Mouse (Mus musculus) activated CD4-positive, CD25-positive, alpha-beta regulatory T cell, adult 4 months (primary cell): ENCODE results near the gene Asic2. TPM values are rescaled to one million over a fixed set of nuclear protein-coding genes. Genes with fewer than 3 reads are reported as not detected.

Experiments used
- ATAC-seq: one replicate; pipeline ENCODE4 v1.8.0; 2017
- polyA plus RNA-seq, 2 experiments: library from polyadenylated mRNA; unstranded; fragments of 100-300 nt; shearing (Covaris generic); gene quantifications; one replicate each; pipeline ENCODE4 v1.2.1; 2017

Asic2 gene
- polyA plus RNA-seq, 2 experiments from 2014 or later = not detected

DNA sequence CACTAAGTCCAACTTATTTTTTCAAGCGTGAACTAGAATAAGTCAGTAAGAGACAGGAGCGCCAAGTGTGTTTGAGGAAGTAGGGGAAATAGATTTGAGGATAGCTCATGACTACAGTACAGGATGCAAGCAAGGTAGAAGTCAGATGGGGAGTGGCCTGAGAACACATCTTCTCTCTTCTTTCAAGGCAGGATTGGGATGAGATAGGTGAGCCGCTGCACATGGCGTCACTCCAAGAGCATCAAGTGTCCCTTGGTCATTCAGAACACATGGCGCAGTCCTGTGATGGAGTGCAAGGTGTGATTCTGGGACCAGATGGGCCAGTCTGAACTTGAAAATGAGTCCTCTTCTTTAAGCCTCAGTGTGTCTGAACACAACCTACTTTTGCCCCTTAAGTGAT lies 366.5 kb downstream of the Asic2 start:
- no peak for ATAC-seq

- ATAC-seq = no peak
Observed at GRCm38 (mm10) chr11:81597601-81598000, 370.7 kb downstream of the Asic2 start.

DNA sequence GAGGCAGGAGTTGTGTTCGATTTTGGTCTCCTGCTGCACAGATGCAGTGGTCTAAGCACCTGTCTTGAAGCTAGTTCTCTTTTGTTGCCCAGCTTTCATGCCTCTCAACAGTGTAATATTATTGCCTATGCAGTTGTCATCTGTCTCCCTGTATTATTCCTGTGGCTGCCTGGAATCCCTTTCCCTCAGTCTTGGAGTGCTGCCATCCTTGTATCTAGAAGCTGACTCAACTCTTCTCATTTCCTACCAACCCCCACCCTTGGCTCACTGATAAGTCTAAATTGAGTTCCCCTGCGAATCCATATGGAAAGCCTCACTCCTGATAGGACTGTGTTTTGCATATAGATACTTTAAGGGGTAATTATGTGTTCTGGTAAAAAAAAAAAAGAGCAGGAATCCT lies 373.0 kb downstream of the Asic2 start:
- ATAC-seq = no peak

DNA sequence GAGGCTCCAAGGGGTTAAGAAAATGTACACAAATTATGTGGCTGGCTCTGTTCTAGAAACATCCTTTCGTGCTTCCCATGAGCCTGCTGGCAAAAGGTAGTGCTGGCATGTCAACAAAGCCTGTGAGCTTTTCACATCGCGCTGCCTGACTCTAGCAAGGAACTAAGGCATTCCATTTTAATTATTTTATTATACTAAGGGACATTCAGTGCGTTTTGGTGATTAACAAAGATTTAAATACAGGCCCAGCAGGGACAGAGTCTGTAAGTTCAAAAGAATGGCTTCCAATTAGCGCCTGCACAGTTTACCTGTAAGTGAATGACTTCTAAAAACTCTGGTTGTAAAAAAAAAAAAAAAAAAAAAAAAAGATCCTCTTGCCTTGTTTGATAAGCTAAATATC lies 375.5 kb downstream of the Asic2 start:
- ATAC-seq = no peak

DNA sequence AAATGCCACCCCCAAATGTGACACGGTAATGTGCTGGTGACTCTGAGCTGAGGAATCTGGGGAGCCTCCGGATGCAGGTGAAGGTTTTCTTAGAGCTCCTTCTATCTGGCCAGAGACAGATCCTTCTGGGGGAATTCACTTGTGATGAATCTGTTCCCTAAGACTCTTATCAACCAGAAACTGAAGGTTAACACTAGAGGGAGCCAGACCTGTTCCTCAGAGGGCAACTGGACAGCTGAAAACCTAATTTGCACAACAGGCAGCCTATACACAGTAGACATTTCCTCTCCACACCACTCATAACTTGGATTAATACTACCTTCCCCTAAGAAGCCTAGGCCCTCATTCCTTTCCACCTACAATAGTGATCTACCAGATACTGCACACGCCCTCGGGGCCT lies 377.3 kb downstream of the Asic2 start:
- ATAC-seq = no peak

- no peak for ATAC-seq
Observed at GRCm38 (mm10) chr11:81588630-81589029, 379.6 kb downstream of the Asic2 start.

GRCm38 (mm10) chr11:81587942-81588341 lies 380.3 kb downstream of the Asic2 start:
- ATAC-seq = no peak

GRCm38 (mm10) chr11:81587114-81587513 lies 381.1 kb downstream of the Asic2 start:
- ATAC-seq = no peak

- ATAC-seq = no peak
Observed at GRCm38 (mm10) chr11:81584506-81584905, 383.8 kb downstream of the Asic2 start.

- ATAC-seq = no peak
Observed at GRCm38 (mm10) chr11:81583195-81583594, 385.1 kb downstream of the Asic2 start.

GRCm38 (mm10) chr11:81582161-81582560 lies 386.1 kb downstream of the Asic2 start:
- ATAC-seq = no peak

DNA sequence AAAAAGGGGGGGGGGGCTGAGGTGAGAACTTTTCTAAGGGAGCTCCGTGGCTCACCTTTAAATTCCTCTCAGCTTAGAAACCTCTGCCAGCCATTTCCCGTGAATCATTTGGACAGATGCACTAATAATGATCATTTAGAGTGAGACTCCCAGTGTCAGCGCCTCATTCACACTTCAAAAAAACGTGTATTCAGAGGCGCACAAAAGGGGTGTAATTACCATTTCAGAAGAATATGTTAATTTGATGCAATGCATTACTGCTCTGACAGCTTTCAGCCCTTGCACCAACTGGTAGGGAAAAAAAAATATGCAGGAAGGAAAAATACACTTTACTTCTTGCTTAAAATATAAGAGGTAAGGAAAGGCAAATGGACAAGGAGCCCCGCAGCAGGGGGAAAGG lies 388.5 kb downstream of the Asic2 start:
- ATAC-seq = no peak

- no peak for ATAC-seq
Observed at GRCm38 (mm10) chr11:81570406-81570805, 397.9 kb downstream of the Asic2 start.

- no peak for ATAC-seq
Observed at GRCm38 (mm10) chr11:81564857-81565256, 403.4 kb downstream of the Asic2 start.

GRCm38 (mm10) chr11:81560374-81560773 lies 407.9 kb downstream of the Asic2 start:
- ATAC-seq = no peak

DNA sequence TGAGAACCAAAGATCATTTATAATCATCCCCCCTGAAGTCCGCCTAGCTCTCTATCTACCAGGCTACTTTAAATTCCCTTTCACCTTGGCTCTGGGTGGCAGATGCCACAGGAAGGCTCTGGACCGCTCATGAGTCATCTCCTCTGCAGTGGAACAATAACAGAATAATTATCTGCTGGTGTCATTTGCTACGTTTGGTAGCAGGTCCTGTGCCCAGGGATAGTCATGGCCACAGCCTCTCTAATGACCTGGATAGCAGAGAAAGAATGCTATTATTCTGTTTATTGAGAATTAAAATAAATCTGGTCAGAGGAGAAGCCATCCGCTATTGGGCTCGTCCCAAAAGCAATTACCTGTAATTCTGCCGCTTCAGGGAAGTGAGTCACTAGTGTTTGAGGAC lies 425.1 kb downstream of the Asic2 start:
- ATAC-seq = no peak

GRCm38 (mm10) chr11:81535121-81535717 lies 433.0 kb downstream of the Asic2 start:
- no peak for ATAC-seq

- ATAC-seq = no peak
Observed at GRCm38 (mm10) chr11:81534686-81535085, 433.6 kb downstream of the Asic2 start.

DNA sequence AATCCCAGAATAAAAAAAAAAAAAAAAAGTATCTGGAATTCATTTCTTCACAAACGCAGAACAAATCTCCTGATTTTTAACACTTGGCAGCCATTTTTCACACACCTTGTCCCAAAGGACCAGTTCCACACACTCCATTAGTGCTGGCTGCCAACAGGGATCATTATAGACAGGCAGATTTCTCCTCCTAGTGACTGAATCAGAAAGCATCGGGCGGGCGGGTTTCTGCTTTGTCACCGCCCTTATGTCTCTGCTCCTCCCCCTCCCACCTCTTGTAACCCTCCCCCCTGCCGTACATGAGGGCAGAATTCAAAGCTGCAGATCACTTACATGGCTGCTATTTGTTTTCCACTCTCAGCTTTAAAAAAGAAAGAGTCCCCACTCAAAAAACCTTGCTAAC lies 436.4 kb downstream of the Asic2 start:
- no peak for ATAC-seq

DNA sequence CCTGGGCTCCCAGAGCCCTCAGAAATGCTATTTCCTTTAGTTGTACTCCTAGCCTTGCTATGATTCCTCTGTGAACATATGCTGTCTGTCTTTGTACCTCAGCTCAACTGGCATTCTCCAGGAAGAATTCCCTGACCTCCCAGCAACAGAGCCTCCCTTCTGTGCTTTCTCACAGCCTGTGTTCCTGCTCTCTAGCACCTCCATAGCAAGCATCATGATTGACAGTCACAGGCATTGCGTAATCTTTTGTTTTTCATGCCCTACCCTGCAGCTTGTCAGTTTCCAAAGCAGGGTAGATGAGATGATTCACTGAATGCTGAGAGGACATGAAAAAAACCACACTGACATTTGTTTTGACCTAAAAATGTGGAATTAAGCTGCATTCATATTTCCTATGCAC lies 445.3 kb downstream of the Asic2 start:
- no peak for ATAC-seq

GRCm38 (mm10) chr11:81521881-81522280 lies 446.4 kb downstream of the Asic2 start:
- ATAC-seq = no peak

DNA sequence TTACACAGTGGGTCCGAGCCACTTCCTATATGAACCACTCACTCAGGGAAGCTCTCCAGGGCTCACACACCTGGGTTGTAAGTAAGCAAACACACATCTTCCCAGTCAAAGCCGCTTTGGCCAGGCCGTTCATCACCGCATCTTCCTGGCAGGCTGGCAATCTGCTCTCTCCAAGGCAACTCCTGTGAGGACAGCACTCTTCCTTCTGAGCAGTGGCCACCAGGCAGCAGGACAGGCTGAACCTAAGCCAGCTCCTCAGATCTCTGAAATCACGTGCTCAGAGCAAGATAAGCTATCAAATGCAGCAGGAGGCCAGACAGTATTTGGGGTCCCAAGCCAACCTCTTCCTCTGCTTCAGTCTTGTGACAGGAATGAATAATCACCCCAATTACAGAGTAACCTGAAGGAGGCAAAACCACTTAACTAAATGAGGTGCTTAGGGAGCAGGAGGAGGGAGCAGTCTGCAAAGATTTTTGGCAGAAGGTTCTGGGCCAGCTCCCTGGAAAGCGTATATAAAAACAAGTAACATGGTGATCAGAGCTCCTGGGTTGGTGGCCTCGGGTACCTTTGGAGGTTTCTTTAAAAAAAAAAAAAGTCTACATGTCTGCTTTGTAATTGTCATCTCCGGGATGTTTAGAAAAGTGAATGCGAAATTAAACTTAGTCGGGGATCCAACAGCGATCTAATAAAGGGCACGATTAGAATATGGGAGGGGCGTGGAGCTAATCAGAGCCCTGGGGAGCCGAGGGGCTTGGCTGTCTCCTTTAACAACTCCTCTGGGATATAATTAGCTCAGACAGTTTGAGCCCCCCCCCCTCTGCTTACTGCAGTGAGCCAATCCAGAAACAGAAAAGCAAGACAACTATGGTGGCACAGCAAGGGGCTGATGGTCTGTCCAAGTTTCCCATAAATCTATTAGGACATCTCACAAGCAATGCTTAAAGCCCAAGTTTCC lies 450.0 kb downstream of the Asic2 start:
- ATAC-seq = no peak

GRCm38 (mm10) chr11:81515754-81516153 lies 452.5 kb downstream of the Asic2 start:
- ATAC-seq = no peak

GRCm38 (mm10) chr11:81512434-81512833 lies 455.8 kb downstream of the Asic2 start:
- ATAC-seq = no peak
